Mouse (Mus musculus): ENCODE measurements around the gene Usp36.

DNA sequence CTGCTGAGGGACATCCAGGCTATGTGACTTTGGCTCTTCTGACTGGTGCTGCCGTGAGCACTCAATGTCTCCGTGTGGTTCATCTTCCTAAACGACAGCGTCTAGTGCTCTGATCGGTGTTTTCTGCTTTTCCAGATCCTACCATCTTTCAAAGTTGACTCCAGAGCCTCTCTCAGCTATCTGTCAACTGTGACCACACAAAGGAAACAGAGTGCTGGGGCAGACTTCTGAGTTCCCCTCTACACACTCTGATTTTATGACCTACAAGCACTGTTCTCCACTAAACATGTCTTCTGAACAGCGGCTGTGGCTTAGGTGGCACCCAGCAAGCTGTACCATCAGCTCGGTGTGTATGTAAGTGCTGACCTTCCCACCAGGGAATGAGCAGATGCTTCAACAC lies 63.2 kb downstream of the Usp36 start:
- no peak for TF ChIP-seq POLR2A (IDR thresholded peaks at IDR 0.05; ENCODE audit: insufficient read depth, low read length)
- TF ChIP-seq CTCF (IDR thresholded peaks at IDR 0.05; ENCODE audit: low read depth, low read length) = no peak
- no peak for TF ChIP-seq EP300 (IDR thresholded peaks at IDR 0.05; ENCODE audit: insufficient read depth, low read depth, low read length)
